Mouse (Mus musculus) embryonic facial prominence, embryonic 10.5 days (tissue): ENCODE results near the gene Psmd1. TPM values are rescaled to one million over a fixed set of nuclear protein-coding genes. Genes with fewer than 3 reads are reported as not detected.

Experiments used
- DNase-seq: peaks from one replicate; pipeline ENCODE4 v3.0.0-alpha.2; 2017; ENCODE audit warnings: low spot score
- H3K27ac ChIP-seq: fragments of 300-500 bp; sonication (generic); replicated peaks from 2 replicates; pipeline ENCODE4 v1.5.1; 2016; ENCODE audit warnings: mild to moderate bottlenecking
- H3K27me3 ChIP-seq: fragments of 300-500 bp; sonication (generic); replicated peaks from 2 replicates; pipeline ENCODE4 v1.6.1; 2016; ENCODE audit warnings: low read depth, mild to moderate bottlenecking; ENCODE audit not compliant: poor library complexity, severe bottlenecking
- H3K36me3 ChIP-seq: fragments of 300-500 bp; sonication (generic); replicated peaks from 2 replicates; pipeline ENCODE4 v1.6.1; 2016; ENCODE audit warnings: mild to moderate bottlenecking, moderate library complexity
- H3K4me1 ChIP-seq: fragments of 300-500 bp; sonication (generic); 2 replicates; pipeline ENCODE4 v1.6.1; 2016
- H3K4me3 ChIP-seq: fragments of 300-500 bp; sonication (generic); 2 replicates; pipeline ENCODE4 v1.5.1; 2016; ENCODE audit warnings: mild to moderate bottlenecking, moderate library complexity
- H3K9me3 ChIP-seq: fragments of 300-500 bp; sonication (generic); 2 replicates; pipeline ENCODE4 v1.6.1; 2016; ENCODE audit warnings: mild to moderate bottlenecking
- WGBS: fragments of 180-500 bp; shearing (Covaris S2); methylation state at CpG from one replicate; pipeline ENCODE4 v1.1.7; 2016; 5-methylcytosine and 5-hydroxymethylcytosine counted together
- polyA plus RNA-seq: library from polyadenylated mRNA; unstranded; fragments of >200 nt; fragmentation: Nextera tagmentation; extraction: Ambion mirVana; gene quantifications from 2 replicates; pipeline ENCODE4 v1.2.1, GENCODE M21; 2016

Psmd1 gene
- polyA plus RNA-seq, 1 experiment from 2014 or later: 228 TPM

- H3K4me1 ChIP-seq: peaks cover 18% of the 10 kb centered on the region
- WGBS: under 1% methylated on average over 110 of the region's 110 CpGs
- DNase-seq: peak; percentile 73
- H3K36me3 ChIP-seq: no peaks in the 10 kb centered on the region
- H3K27me3 ChIP-seq: peaks cover 76% of the 10 kb centered on the region
- H3K9me3 ChIP-seq: peaks cover 9% of the 10 kb centered on the region; the same call in 1 of the 2 replicates
- peak within 1 kb of the TSS; percentile 74 for H3K4me3 ChIP-seq
- H3K27ac ChIP-seq: no peak within 1 kb of the TSS; the same call in 1 of the 2 replicates
Observed at GRCm38 (mm10) chr1:86045848-86046805, 18.1 kb upstream of the Psmd1 start, which contains the start of gene 2810459M11Rik. 2810459M11Rik (plus strand) TSS chr1:86045863.

GRCm38 (mm10) chr1:86046833-86047563, 17.2 kb upstream of the Psmd1 start:
- H3K4me1 ChIP-seq: peaks cover 18% of the 10 kb centered on the region
- peak overlapping the region; percentile 74 for H3K4me3 ChIP-seq
- no peak overlapping the region for H3K27ac ChIP-seq
- peak; percentile 23 for DNase-seq
- 6% methylated on average over 24 of the region's 24 CpGs for WGBS
- H3K27me3 ChIP-seq: peaks cover 72% of the 10 kb centered on the region
- H3K9me3 ChIP-seq: peaks cover 3% of the 10 kb centered on the region; the same call in 1 of the 2 replicates
- H3K36me3 ChIP-seq: no peaks in the 10 kb centered on the region

- peaks cover 61% of the 10 kb centered on the region for H3K27me3 ChIP-seq
- 82% methylated on average over 4 of the region's 4 CpGs for WGBS
- no peak for DNase-seq
- H3K36me3 ChIP-seq: no peaks in the 10 kb centered on the region
- no peak overlapping the region for H3K4me3 ChIP-seq
- no peaks in the 10 kb centered on the region for H3K9me3 ChIP-seq
- H3K4me1 ChIP-seq: peaks cover 18% of the 10 kb centered on the region
- no peak overlapping the region for H3K27ac ChIP-seq
Observed at GRCm38 (mm10) chr1:86048231-86048630, 16.0 kb upstream of the Psmd1 start.

- H3K36me3 ChIP-seq: no peaks in the 10 kb centered on the region
- no peaks in the 10 kb centered on the region for H3K9me3 ChIP-seq
- H3K4me3 ChIP-seq: no peak overlapping the region
- peaks cover 18% of the 10 kb centered on the region for H3K4me1 ChIP-seq
- peaks cover 55% of the 10 kb centered on the region for H3K27me3 ChIP-seq
- no peak overlapping the region for H3K27ac ChIP-seq
- 86% methylated on average over 3 of the region's 3 CpGs for WGBS
- no peak for DNase-seq
Observed at GRCm38 (mm10) chr1:86048744-86049143, 15.4 kb upstream of the Psmd1 start.

- no peak overlapping the region for H3K4me3 ChIP-seq
- 89% methylated on average over 12 of the region's 12 CpGs for WGBS
- H3K36me3 ChIP-seq: no peaks in the 10 kb centered on the region
- peaks cover 9% of the 10 kb centered on the region for H3K27me3 ChIP-seq
- no peaks in the 10 kb centered on the region for H3K9me3 ChIP-seq
- no peak for DNase-seq
- H3K27ac ChIP-seq: no peak overlapping the region
- H3K4me1 ChIP-seq: no peaks in the 10 kb centered on the region
Observed at GRCm38 (mm10) chr1:86053198-86053921, 10.8 kb upstream of the Psmd1 start.

- 58% methylated on average over 3 of the region's 3 CpGs for WGBS
- Histone ChIP-seq H3K4me3 (no peak overlapping the region), H3K36me3 (no peaks in the 10 kb centered on the region), H3K27me3 (no peaks in the 10 kb centered on the region), H3K9me3 (no peaks in the 10 kb centered on the region), H3K4me1 (peaks cover 6% of the 10 kb centered on the region; the same call in 1 of the 2 replicates), H3K27ac (no peak overlapping the region)
- no peak for DNase-seq
Observed at GRCm38 (mm10) chr1:86054943-86055342, 9.2 kb upstream of the Psmd1 start.

GRCm38 (mm10) chr1:86056284-86056683, 7.9 kb upstream of the Psmd1 start:
- no peak for DNase-seq
- no peak overlapping the region for H3K4me3 ChIP-seq

GRCm38 (mm10) chr1:86058856-86059769, 5.1 kb upstream of the Psmd1 start:
- Histone ChIP-seq H3K4me1 (peaks cover 6% of the 10 kb centered on the region; the same call in 1 of the 2 replicates), H3K4me3 (peak overlapping the region; percentile 56), H3K36me3 (no peaks in the 10 kb centered on the region), H3K9me3 (no peaks in the 10 kb centered on the region), H3K27me3 (no peaks in the 10 kb centered on the region), H3K27ac (peak overlapping the region; percentile 75)
- 11% methylated on average over 21 of the region's 21 CpGs for WGBS
- DNase-seq: peak; percentile 94

More at GRCm38 (mm10) chr1:86056284-86056683, 7.9 kb upstream of the Psmd1 start:
- Histone ChIP-seq H3K9me3 (no peaks in the 10 kb centered on the region), H3K4me1 (peaks cover 6% of the 10 kb centered on the region; the same call in 1 of the 2 replicates), H3K27me3 (no peaks in the 10 kb centered on the region), H3K27ac (no peak overlapping the region), H3K36me3 (no peaks in the 10 kb centered on the region)
- WGBS: 86% methylated on average over 4 of the region's 4 CpGs

GRCm38 (mm10) chr1:86062523-86062922, 1.7 kb upstream of the Psmd1 start:
- Histone ChIP-seq H3K36me3 (peaks cover 15% of the 10 kb centered on the region), H3K27me3 (no peaks in the 10 kb centered on the region), H3K9me3 (peaks cover 4% of the 10 kb centered on the region; the same call in 1 of the 2 replicates), H3K27ac (no peak overlapping the region), H3K4me1 (peaks cover 19% of the 10 kb centered on the region), H3K4me3 (no peak overlapping the region)
- DNase-seq: no peak
- 88% methylated on average over 6 of the region's 6 CpGs for WGBS

- no peaks in the 10 kb centered on the region for H3K27me3 ChIP-seq
- 94% methylated on average over 2 of the region's 2 CpGs for WGBS
- DNase-seq: no peak
- no peaks in the 10 kb centered on the region for H3K4me1 ChIP-seq
- no peaks in the 10 kb centered on the region for H3K9me3 ChIP-seq
- H3K27ac ChIP-seq: no peak overlapping the region
- H3K36me3 ChIP-seq: peaks cover 95% of the 10 kb centered on the region
- no peak overlapping the region for H3K4me3 ChIP-seq
Observed at GRCm38 (mm10) chr1:86076565-86076964, 12.4 kb downstream of the Psmd1 start.

- 88% methylated on average over 7 of the region's 7 CpGs for WGBS
- no peak overlapping the region for H3K27ac ChIP-seq
- H3K36me3 ChIP-seq: peaks cover 94% of the 10 kb centered on the region
- H3K4me3 ChIP-seq: no peak overlapping the region
- H3K4me1 ChIP-seq: no peaks in the 10 kb centered on the region
- no peak for DNase-seq
- no peaks in the 10 kb centered on the region for H3K9me3 ChIP-seq
- no peaks in the 10 kb centered on the region for H3K27me3 ChIP-seq
Observed at GRCm38 (mm10) chr1:86094413-86094812, 30.2 kb downstream of the Psmd1 start.
